Mouse (Mus musculus) testis, adult 2 months (tissue): Measurements from ENCODE around the gene Satb1. TPM values are rescaled to one million over a fixed set of nuclear protein-coding genes. Genes with fewer than 3 reads are reported as not detected.

Experiments used
- H3K27ac ChIP-seq: fragments of 200-500 bp; 2 replicates; pipeline ENCODE4 v1.5.1; 2012; ENCODE audit warnings: low read depth, low read length; ENCODE audit not compliant: control insufficient read depth, insufficient read depth
- H3K27me3 ChIP-seq: fragments of 200-500 bp; 2 replicates; pipeline ENCODE4 v1.6.1; 2012; ENCODE audit warnings: mild to moderate bottlenecking, low read length, moderate library complexity; ENCODE audit not compliant: control insufficient read depth, insufficient read depth
- H3K36me3 ChIP-seq: fragments of 200-500 bp; 2 replicates; pipeline ENCODE4 v1.6.1; 2012; ENCODE audit warnings: mild to moderate bottlenecking, low read length; ENCODE audit not compliant: control insufficient read depth, insufficient read depth
- H3K4me1 ChIP-seq: fragments of 200-500 bp; 2 replicates; pipeline ENCODE4 v1.6.1; 2012; ENCODE audit warnings: low read length; ENCODE audit not compliant: control insufficient read depth, insufficient read depth
- H3K4me3 ChIP-seq: fragments of 200-500 bp; 2 replicates; pipeline ENCODE4 v1.5.1; 2012; ENCODE audit warnings: low read depth, mild to moderate bottlenecking, low read length, moderate library complexity, mixed read lengths; ENCODE audit not compliant: control insufficient read depth
- CTCF ChIP-seq: fragments of 200-500 bp; IDR thresholded peaks from 2 replicates; pipeline ENCODE4 v1.5.1; 2012; ENCODE audit warnings: low read depth, mild to moderate bottlenecking, inconsistent platforms, low read length, moderate library complexity; ENCODE audit not compliant: control insufficient read depth, insufficient read depth, insufficient replicate concordance
- POLR2A ChIP-seq: fragments of 200-500 bp; IDR thresholded peaks from 2 replicates; pipeline ENCODE4 v1.6.1; 2012; ENCODE audit warnings: low read depth, mild to moderate bottlenecking, inconsistent platforms, low read length, moderate library complexity; ENCODE audit not compliant: control insufficient read depth
- polyA plus RNA-seq: library from polyadenylated mRNA; depleted of rRNA; stranded (reverse); fragments of >200 nt; gene quantifications from 2 replicates; pipeline ENCODE4 v1.2.3, GENCODE M21; 2012; rRNA removed

Satb1 gene
- 1.0 and 1.8 TPM in 2 replicates for polyA plus RNA-seq

GRCm38 (mm10) chr17:51832900-51833577 is at the start of gene Satb1:
Gene Satb1, minus strand, starts transcription at chr17:51833290.
- Histone ChIP-seq H3K4me1 (peaks cover 13% of the 10 kb centered on the region), H3K4me3 (peak within 1 kb of the TSS; percentile 72), H3K27me3 (peaks cover 6% of the 10 kb centered on the region), H3K27ac (no peak within 1 kb of the TSS), H3K36me3 (no peaks in the 10 kb centered on the region)
- TF ChIP-seq POLR2A (no peak), CTCF (no peak)

- Histone ChIP-seq H3K4me3 (no peak overlapping the region), H3K27me3 (no peaks in the 10 kb centered on the region), H3K36me3 (no peaks in the 10 kb centered on the region), H3K27ac (no peak overlapping the region), H3K4me1 (no peaks in the 10 kb centered on the region)
- TF ChIP-seq CTCF (no peak), POLR2A (no peak)
These were observed 49.5 kb upstream of the Satb1 start for GRCm38 (mm10) chr17:51882566-51882965.

GRCm38 (mm10) chr17:51880895-51881622 is 48.0 kb upstream of the Satb1 start:
- TF ChIP-seq POLR2A (no peak), CTCF (no peak)

GRCm38 (mm10) chr17:51880221-51880620 is 47.1 kb upstream of the Satb1 start:
- Histone ChIP-seq H3K4me1 (no peaks in the 10 kb centered on the region), H3K4me3 (no peak overlapping the region), H3K27me3 (no peaks in the 10 kb centered on the region), H3K36me3 (no peaks in the 10 kb centered on the region), H3K27ac (no peak overlapping the region)
- TF ChIP-seq CTCF = no peak

More at GRCm38 (mm10) chr17:51880895-51881622, 48.0 kb upstream of the Satb1 start:
- no peaks in the 10 kb centered on the region for H3K27me3 ChIP-seq
- no peak overlapping the region for H3K4me3 ChIP-seq
- no peaks in the 10 kb centered on the region for H3K4me1 ChIP-seq
- no peak overlapping the region for H3K27ac ChIP-seq
- no peaks in the 10 kb centered on the region for H3K36me3 ChIP-seq

GRCm38 (mm10) chr17:51879736-51880135 is 46.6 kb upstream of the Satb1 start:
- Histone ChIP-seq H3K4me1 (no peaks in the 10 kb centered on the region), H3K27me3 (no peaks in the 10 kb centered on the region), H3K27ac (no peak overlapping the region), H3K4me3 (no peak overlapping the region), H3K36me3 (no peaks in the 10 kb centered on the region)
- no peak for TF ChIP-seq CTCF
- TF ChIP-seq POLR2A = no peak

- Histone ChIP-seq H3K4me1 (no peaks in the 10 kb centered on the region), H3K27me3 (no peaks in the 10 kb centered on the region), H3K27ac (no peak overlapping the region), H3K36me3 (no peaks in the 10 kb centered on the region), H3K4me3 (no peak overlapping the region)
- TF ChIP-seq CTCF (no peak), POLR2A (no peak)
These were observed 46.1 kb upstream of the Satb1 start for GRCm38 (mm10) chr17:51879171-51879570.

- Histone ChIP-seq H3K4me1 (no peaks in the 10 kb centered on the region), H3K27me3 (no peaks in the 10 kb centered on the region), H3K27ac (no peak overlapping the region), H3K4me3 (no peak overlapping the region), H3K36me3 (no peaks in the 10 kb centered on the region)
- TF ChIP-seq POLR2A (no peak), CTCF (no peak)
These were observed 43.4 kb upstream of the Satb1 start for GRCm38 (mm10) chr17:51876471-51876870.
